Mouse (Mus musculus) brain, embryonic 14.5 days (tissue): ENCODE measurements around the gene Nipsnap1.

ENCODE experiments used
- CTCF ChIP-seq: fragments of 200-500 bp; IDR thresholded peaks from 2 replicates; pipeline ENCODE4 v1.5.1; 2012; ENCODE audit warnings: inconsistent platforms, mild to moderate bottlenecking, moderate library complexity, borderline replicate concordance; ENCODE audit not compliant: insufficient read depth, insufficient read length; ENCODE audit errors: extremely low read depth
- POLR2A ChIP-seq: fragments of 200-500 bp; IDR thresholded peaks from 2 replicates; pipeline ENCODE4 v1.6.1; 2012; ENCODE audit warnings: mild to moderate bottlenecking, inconsistent platforms, borderline replicate concordance; ENCODE audit not compliant: poor library complexity, insufficient read depth, insufficient read length, severe bottlenecking; ENCODE audit errors: extremely low read depth

- TF ChIP-seq CTCF (no peak), POLR2A (no peak)
These were observed 47.5 kb downstream of the Nipsnap1 start for GRCm38 (mm10) chr11:4921281-4921680.
